Mouse (Mus musculus): Measurements from ENCODE around the gene D630023F18Rik.

- no peak for TF ChIP-seq POLR2A (IDR thresholded peaks at IDR 0.05; ENCODE audit: control insufficient read depth, low read depth, low read length)
- no peak for TF ChIP-seq CTCF (IDR thresholded peaks at IDR 0.05; ENCODE audit: control insufficient read depth, insufficient read depth, insufficient replicate concordance, low read depth, low read length)
These were observed 26.1 kb downstream of the D630023F18Rik start for GRCm38 (mm10) chr1:65096953-65097352.
